Mouse (Mus musculus) 416B (cell line): Measurements from ENCODE around the gene Gm10961.

Experiments used
- DNase-seq: peaks from one replicate; pipeline ENCODE4 v3.0.0; 2011; ENCODE audit warnings: low read depth

The Gm10961 gene

GRCm38 (mm10) chr3:107656888-107657287, 25.8 kb downstream of the Gm10961 start:
- no peak for DNase-seq

DNA sequence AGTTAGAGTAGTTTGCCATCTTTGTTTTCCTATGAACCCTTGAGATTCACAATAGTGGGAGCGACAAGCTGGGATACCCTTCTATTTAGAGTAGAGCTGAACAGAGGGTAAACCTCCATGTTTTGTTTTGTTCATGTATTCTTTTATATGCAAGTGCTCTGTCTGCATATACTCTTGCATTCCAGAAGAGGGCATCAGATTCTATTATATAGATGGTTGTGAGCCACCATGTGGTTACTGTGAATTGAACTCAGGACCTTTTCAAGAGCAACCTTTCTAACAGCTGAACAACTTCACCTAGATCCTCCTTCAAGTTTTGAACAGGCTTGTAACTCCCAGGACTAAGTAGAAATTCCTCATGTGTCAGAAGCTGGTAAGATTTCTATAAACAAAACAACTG, 27.9 kb downstream of the Gm10961 start:
- peak; percentile 58 for DNase-seq

DNA sequence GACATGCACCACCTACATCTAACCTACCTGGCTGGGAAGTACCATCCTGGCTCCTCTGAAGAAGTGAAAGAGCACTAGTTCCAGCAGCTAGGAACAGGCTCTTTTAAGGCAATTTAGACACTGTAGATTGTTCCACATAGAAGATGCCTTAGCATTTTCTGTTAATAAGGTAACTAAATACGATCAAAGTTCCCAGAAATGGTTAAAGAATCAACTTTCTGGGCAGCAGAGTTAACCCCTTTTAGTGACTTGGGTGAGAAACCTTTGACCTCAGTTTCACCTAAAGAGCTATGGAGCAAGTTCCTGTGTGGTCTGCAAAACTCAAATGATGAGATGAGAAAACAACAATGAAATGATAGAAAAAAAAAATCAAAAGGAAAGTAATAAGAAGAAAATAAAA, 33.5 kb downstream of the Gm10961 start:
- DNase-seq: no peak

DNA sequence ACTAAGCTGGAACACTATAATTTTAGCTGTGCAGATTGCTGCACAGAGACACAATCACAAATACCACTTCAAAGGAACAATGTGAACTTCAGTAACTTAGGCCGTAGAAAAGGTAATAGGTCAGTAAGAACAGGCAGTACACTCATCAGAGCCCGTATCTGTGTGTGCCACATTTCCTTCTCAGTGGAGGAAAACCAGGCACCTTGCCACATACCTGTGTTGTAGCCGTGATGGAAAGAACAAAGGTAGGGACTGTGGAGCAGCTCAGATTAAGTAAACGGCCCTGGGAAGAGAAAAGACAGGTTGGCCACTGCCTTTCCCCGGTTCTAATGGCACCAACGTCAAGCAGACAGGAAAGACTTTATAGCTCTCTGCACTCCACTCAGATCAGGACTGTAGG, 36.3 kb downstream of the Gm10961 start:
- no peak for DNase-seq

- DNase-seq: no peak
Measured at GRCm38 (mm10) chr3:107668786-107669185, 37.7 kb downstream of the Gm10961 start.

DNA sequence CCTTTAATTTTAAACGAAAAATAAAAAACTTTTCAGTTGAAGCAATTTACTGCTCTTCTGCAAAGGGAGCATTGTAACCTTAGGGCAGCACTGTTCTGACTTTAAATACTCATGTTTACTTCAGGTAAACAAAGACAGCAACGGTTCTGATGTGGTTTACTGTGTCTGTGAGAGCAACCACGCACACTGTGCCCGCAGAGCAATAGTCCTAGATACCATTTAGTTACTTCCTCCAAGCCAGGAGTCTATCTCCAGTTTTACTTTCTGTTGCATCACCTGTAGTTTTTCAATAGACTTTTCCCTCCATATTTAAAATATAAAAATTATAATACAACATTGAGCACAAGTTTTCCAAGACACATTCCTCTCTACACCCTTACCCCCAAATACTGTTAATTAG, 39.4 kb downstream of the Gm10961 start:
- no peak for DNase-seq

GRCm38 (mm10) chr3:107671509-107671908, 40.4 kb downstream of the Gm10961 start:
- peak; percentile 61 for DNase-seq

DNA sequence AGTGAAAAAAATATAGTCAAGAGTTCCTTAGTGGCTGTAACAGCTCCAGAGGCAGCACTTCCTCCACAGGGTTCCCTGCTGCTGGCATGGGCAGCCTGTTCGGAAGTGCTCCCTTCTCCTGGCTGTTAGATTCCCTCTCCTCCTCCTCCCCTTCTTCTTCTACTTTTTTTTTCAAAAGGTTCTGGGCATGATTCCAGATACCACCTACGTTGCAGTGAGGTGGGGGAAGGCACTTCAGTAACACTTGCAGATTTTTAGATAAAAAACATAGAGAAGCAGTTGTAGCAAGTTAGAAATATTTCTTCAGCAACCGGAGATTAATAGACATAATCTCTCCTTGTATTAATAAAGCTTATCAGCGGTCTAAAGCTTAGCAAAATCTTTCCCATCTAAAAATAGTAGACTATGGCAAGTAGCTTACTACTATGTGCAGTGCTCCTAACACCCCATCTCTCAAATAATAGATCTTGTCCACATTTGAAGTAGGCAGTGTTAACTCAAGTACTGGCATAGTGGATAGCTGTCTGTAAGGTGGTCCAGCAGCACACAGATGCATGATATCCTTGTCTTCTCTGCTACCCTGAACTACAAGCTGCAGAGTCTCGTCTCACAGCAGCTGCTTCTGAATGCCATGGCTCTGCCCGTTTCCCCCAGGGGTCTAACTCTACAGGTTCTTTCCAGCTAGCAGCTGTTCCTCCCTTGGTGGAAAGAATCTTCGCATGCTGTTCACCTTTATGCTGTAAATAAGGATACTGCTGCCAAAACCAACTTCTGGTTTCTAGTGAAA, 49.9 kb downstream of the Gm10961 start:
- DNase-seq: peak; percentile 54
